Mouse (Mus musculus) thymus, adult 2 months (tissue): ENCODE results near the gene Lcp2. TPM values are rescaled to one million over a fixed set of nuclear protein-coding genes. Genes with fewer than 3 reads are reported as not detected.

Experiments used
- DNase-seq: peaks from one replicate; pipeline ENCODE4 v3.0.0; 2021
- H3K27ac ChIP-seq: fragments of 200-500 bp; 2 replicates; pipeline ENCODE4 v1.5.1; 2012; ENCODE audit warnings: low read length, control low read depth; ENCODE audit not compliant: control insufficient read depth, insufficient read depth
- H3K27me3 ChIP-seq: fragments of 200-500 bp; 2 replicates; pipeline ENCODE4 v1.6.1; 2012; ENCODE audit warnings: mild to moderate bottlenecking, low read length, moderate library complexity, mixed read lengths; ENCODE audit not compliant: control insufficient read depth, insufficient read depth
- H3K36me3 ChIP-seq: fragments of 200-500 bp; 2 replicates; pipeline ENCODE4 v1.6.1; 2012; ENCODE audit warnings: mild to moderate bottlenecking, low read length, moderate library complexity; ENCODE audit not compliant: control insufficient read depth, insufficient read depth
- H3K4me1 ChIP-seq: fragments of 200-500 bp; replicated peaks from 2 replicates; pipeline ENCODE4 v1.6.1; 2012; ENCODE audit warnings: low read length; ENCODE audit not compliant: control insufficient read depth, insufficient read depth
- H3K4me3 ChIP-seq: fragments of 200-500 bp; 2 replicates; pipeline ENCODE4 v1.5.1; 2012; ENCODE audit warnings: mild to moderate bottlenecking, low read length, control low read depth, moderate library complexity; ENCODE audit not compliant: control insufficient read depth, insufficient read depth
- CTCF ChIP-seq: fragments of 200-500 bp; IDR thresholded peaks from 2 replicates; pipeline ENCODE4 v1.5.1; 2012; ENCODE audit warnings: mild to moderate bottlenecking, control low read depth, low read length, moderate library complexity, borderline replicate concordance; ENCODE audit not compliant: control insufficient read depth, poor library complexity, insufficient read depth; ENCODE audit errors: extremely low read depth
- POLR2A ChIP-seq: fragments of 200-500 bp; IDR thresholded peaks from 2 replicates; pipeline ENCODE4 v1.6.1; 2012; ENCODE audit warnings: mild to moderate bottlenecking, low read length, control low read depth, moderate library complexity; ENCODE audit not compliant: control insufficient read depth, poor library complexity, insufficient read depth; ENCODE audit errors: extremely low read depth
- WGBS: fragments of 180-500 bp; shearing (Covaris S2); methylation state at CpG from one replicate; pipeline ENCODE4 v1.1.7; 2018; 5-methylcytosine and 5-hydroxymethylcytosine counted together
- polyA plus RNA-seq: library from polyadenylated mRNA; depleted of rRNA; stranded (reverse); fragments of >200 nt; gene quantifications from 2 replicates; pipeline ENCODE4 v1.2.3, GENCODE M21; 2012

Gene Lcp2
- polyA plus RNA-seq, 1 experiment: 153 TPM

- no peaks in the 10 kb centered on the region for H3K27me3 ChIP-seq
- DNase-seq: peak; percentile 48
- TF ChIP-seq CTCF (no peak), POLR2A (0 out of 2 replicates have a peak, but pooled peaks have one; percentile 32)
- WGBS: 19% methylated on average over 7 of the region's 7 CpGs
- peak overlapping the region; percentile 35 for H3K4me3 ChIP-seq
- peaks cover 93% of the 10 kb centered on the region for H3K36me3 ChIP-seq
- peak overlapping the region; percentile 98 for H3K27ac ChIP-seq
- peaks cover 27% of the 10 kb centered on the region for H3K4me1 ChIP-seq
Measured at GRCm38 (mm10) chr11:34078581-34078980, 31.9 kb downstream of the Lcp2 start.

GRCm38 (mm10) chr11:34079542-34080464 lies 33.1 kb downstream of the Lcp2 start:
- 77% methylated on average over 6 of the region's 6 CpGs for whole genome bisulfite sequencing
- no peak for DNase-seq
- no peak for TF ChIP-seq CTCF
- no peak for TF ChIP-seq POLR2A
- H3K4me1 ChIP-seq: peaks cover 20% of the 10 kb centered on the region
- H3K4me3 ChIP-seq: no peak overlapping the region
- no peaks in the 10 kb centered on the region for H3K27me3 ChIP-seq
- H3K27ac ChIP-seq: 0 out of 2 replicates have a peak overlapping the region, but pooled peaks have one; percentile 20
- peaks cover 93% of the 10 kb centered on the region for H3K36me3 ChIP-seq

- H3K4me1 ChIP-seq: peaks cover 13% of the 10 kb centered on the region
- H3K27ac ChIP-seq: no peak overlapping the region
- TF ChIP-seq CTCF: no peak
- no peak for TF ChIP-seq POLR2A
- H3K36me3 ChIP-seq: peaks cover 96% of the 10 kb centered on the region
- WGBS: 92% methylated on average over 7 of the region's 7 CpGs
- H3K4me3 ChIP-seq: no peak overlapping the region
- no peak for DNase-seq
- no peaks in the 10 kb centered on the region for H3K27me3 ChIP-seq
Measured at GRCm38 (mm10) chr11:34083795-34084194, 37.1 kb downstream of the Lcp2 start.

- H3K4me3 ChIP-seq: no peak overlapping the region
- H3K4me1 ChIP-seq: peaks cover 8% of the 10 kb centered on the region
- no peak for DNase-seq
- H3K36me3 ChIP-seq: peaks cover 97% of the 10 kb centered on the region
- 45% methylated on average over 2 of the region's 2 CpGs for WGBS
- H3K27ac ChIP-seq: no peak overlapping the region
- no peaks in the 10 kb centered on the region for H3K27me3 ChIP-seq
- no peak for TF ChIP-seq POLR2A
Measured at GRCm38 (mm10) chr11:34084639-34085038, 37.9 kb downstream of the Lcp2 start.

GRCm38 (mm10) chr11:34086164-34086751 lies 39.5 kb downstream of the Lcp2 start:
- H3K27ac ChIP-seq: no peak overlapping the region
- H3K27me3 ChIP-seq: no peaks in the 10 kb centered on the region
- no peak for TF ChIP-seq CTCF
- no peak for TF ChIP-seq POLR2A
- peaks cover 96% of the 10 kb centered on the region for H3K36me3 ChIP-seq
- no peaks in the 10 kb centered on the region for H3K4me1 ChIP-seq
- no peak overlapping the region for H3K4me3 ChIP-seq
- no peak for DNase-seq
- WGBS: 95% methylated on average over 8 of the region's 8 CpGs

- H3K4me1 ChIP-seq: peaks cover 4% of the 10 kb centered on the region
- no peak for TF ChIP-seq CTCF
- no peak for TF ChIP-seq POLR2A
- H3K27me3 ChIP-seq: no peaks in the 10 kb centered on the region
- DNase-seq: no peak
- H3K27ac ChIP-seq: no peak overlapping the region; the same call in 1 of the 2 replicates
- 84% methylated on average over 3 of the region's 3 CpGs for WGBS
- H3K36me3 ChIP-seq: peaks cover 97% of the 10 kb centered on the region
- no peak overlapping the region for H3K4me3 ChIP-seq
Measured at GRCm38 (mm10) chr11:34087064-34087463, 40.3 kb downstream of the Lcp2 start.
